Mouse (Mus musculus) stomach, postnatal 0 days (tissue): Measurements from ENCODE around the gene Anapc15-ps. TPM values are rescaled to one million over a fixed set of nuclear protein-coding genes. Genes with fewer than 3 reads are reported as not detected.

Source experiments
- ATAC-seq: fragments of 200-750 bp; cut with Nextera tagmentation; 2 replicates; pipeline ENCODE4 v1.8.0; 2017; ENCODE audit not compliant: low FRiP score, low TSS enrichment
- DNase-seq: peaks from one replicate; pipeline ENCODE4 v3.0.0-alpha.2; 2016; ENCODE audit warnings: low spot score
- H3K27ac ChIP-seq: fragments of 300-500 bp; sonication (generic); replicated peaks from 2 replicates; pipeline ENCODE4 v1.5.1; 2014; ENCODE audit warnings: mild to moderate bottlenecking, control low read depth
- H3K27me3 ChIP-seq: fragments of 300-500 bp; sonication (generic); 2 replicates; pipeline ENCODE4 v1.6.1; 2014; ENCODE audit warnings: low read length; ENCODE audit not compliant: control insufficient read depth, insufficient read depth
- H3K36me3 ChIP-seq: fragments of 300-500 bp; sonication (generic); 2 replicates; pipeline ENCODE4 v1.6.1; 2014; ENCODE audit warnings: low read length, mixed read lengths; ENCODE audit not compliant: control insufficient read depth, insufficient read depth
- H3K4me1 ChIP-seq: fragments of 300-500 bp; sonication (generic); replicated peaks from 2 replicates; pipeline ENCODE4 v1.6.1; 2014; ENCODE audit warnings: antibody characterized with exemption; ENCODE audit not compliant: control insufficient read depth, insufficient read depth
- H3K4me2 ChIP-seq: fragments of 300-500 bp; sonication (generic); replicated peaks from 2 replicates; pipeline ENCODE4 v1.6.1; 2014; ENCODE audit warnings: low read depth, mild to moderate bottlenecking, control low read depth, moderate library complexity
- H3K4me3 ChIP-seq: fragments of 300-500 bp; sonication (generic); 2 replicates; pipeline ENCODE4 v1.5.1; 2014; ENCODE audit warnings: low read depth, low read length, control low read depth
- H3K9ac ChIP-seq: fragments of 300-500 bp; sonication (generic); 2 replicates; pipeline ENCODE4 v1.6.1; 2014; ENCODE audit warnings: mild to moderate bottlenecking, low read length, control low read depth, mixed read lengths
- H3K9me3 ChIP-seq: fragments of 300-500 bp; sonication (generic); 2 replicates; pipeline ENCODE4 v1.6.1; 2016; ENCODE audit warnings: low read length; ENCODE audit not compliant: control insufficient read depth
- CTCF ChIP-seq: IDR thresholded peaks from 2 replicates; pipeline ENCODE4 v1.5.1; 2016; ENCODE audit warnings: antibody characterized with exemption, low read depth, mild to moderate bottlenecking, moderate library complexity
- EP300 ChIP-seq: optimal IDR thresholded peaks from 2 replicates; pipeline ENCODE3; 2016; ENCODE audit warnings: antibody characterized with exemption
- WGBS: fragments of 180-500 bp; shearing (Covaris S2); extraction: QIAGEN DNeasy Blood & Tissue Kit; methylation state at CpG from one replicate; pipeline ENCODE4 v1.1.7; 2014; 5-methylcytosine and 5-hydroxymethylcytosine counted together
- polyA plus RNA-seq: library from polyadenylated mRNA; unstranded; fragments of >200 nt; fragmentation: Nextera tagmentation; extraction: Ambion mirVana; gene quantifications from 2 replicates; pipeline ENCODE4 v1.2.1, GENCODE M21; 2015

Gene Anapc15-ps
- polyA plus RNA-seq, 1 experiment from 2014 or later, result not detected

DNA sequence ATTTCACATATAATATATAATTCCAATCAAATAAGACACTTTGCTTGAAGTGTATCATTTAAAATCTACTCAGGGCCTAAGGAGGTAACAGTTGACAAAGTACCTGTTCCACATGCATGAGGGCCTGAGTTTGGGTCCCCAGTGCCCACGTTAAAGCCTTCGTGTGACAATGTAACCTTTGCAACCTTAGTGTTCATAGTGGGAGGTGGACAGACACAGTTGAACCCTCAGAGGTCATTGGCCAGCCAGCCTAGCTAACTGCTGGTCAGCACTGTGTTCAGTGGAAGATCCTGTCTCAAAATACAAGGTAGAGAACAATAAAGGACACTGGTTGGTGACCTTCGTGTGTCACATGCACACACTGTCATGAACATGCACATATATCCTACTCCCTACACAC lies 4.2 kb downstream of the Anapc15-ps start:
- ATAC-seq, result no peak
- H3K4me3 ChIP-seq, result no peak overlapping the region

DNA sequence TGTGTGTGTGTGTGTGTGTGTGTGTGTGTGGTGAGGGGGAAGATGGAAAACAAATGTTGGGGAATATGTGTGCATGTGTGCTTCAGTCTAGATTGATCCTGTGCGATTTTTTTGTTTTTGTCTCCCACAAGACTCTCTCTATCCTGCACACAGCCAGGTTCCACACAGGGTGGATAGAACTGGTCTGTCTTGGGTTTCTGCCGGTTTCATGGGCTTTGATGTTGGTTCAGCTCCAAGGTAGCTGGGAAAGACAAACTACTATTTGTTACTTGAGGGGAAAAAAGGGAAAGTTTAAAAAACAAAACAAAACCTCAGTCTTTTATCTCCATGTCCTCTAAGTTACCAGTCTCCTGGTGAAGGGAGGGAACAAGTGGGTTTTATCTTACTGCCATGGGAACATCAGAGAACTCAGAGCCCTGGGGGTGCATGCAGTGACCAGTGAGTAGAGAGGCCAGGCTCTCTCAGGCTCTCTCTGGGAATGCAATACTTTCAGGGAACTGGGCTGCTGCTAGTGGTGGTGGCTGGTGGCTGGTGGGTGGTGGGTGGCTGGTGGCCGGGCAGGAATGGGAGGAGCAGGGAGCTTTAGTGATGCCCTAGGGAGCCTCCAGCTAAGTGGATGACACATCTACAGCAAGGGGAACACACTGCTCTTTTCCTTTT lies 5.8 kb downstream of the Anapc15-ps start:
- H3K9ac ChIP-seq, result no peak overlapping the region
- H3K4me1 ChIP-seq, result no peaks in the 10 kb centered on the region
- H3K27ac ChIP-seq, result no peak overlapping the region
- no peak overlapping the region for H3K4me2 ChIP-seq
- WGBS, result 87% methylated on average over 3 of the region's 3 CpGs
- H3K9me3 ChIP-seq, result no peaks in the 10 kb centered on the region
- H3K4me3 ChIP-seq, result no peak overlapping the region
- ATAC-seq (no peak), DNase-seq (peak; percentile 3)
- no peaks in the 10 kb centered on the region for H3K27me3 ChIP-seq
- no peaks in the 10 kb centered on the region for H3K36me3 ChIP-seq
- TF ChIP-seq CTCF, result no peak
- TF ChIP-seq EP300, result no peak

More for the DNA sequence above, 4.2 kb downstream of the Anapc15-ps start:
- Histone ChIP-seq H3K4me2 (no peak overlapping the region), H3K36me3 (no peaks in the 10 kb centered on the region), H3K27ac (no peak overlapping the region), H3K27me3 (no peaks in the 10 kb centered on the region), H3K9ac (no peak overlapping the region), H3K9me3 (no peaks in the 10 kb centered on the region), H3K4me1 (no peaks in the 10 kb centered on the region)
- TF ChIP-seq EP300 (no peak), CTCF (no peak)
- 94% methylated on average over 3 of the region's 3 CpGs for WGBS
- DNase-seq, result no peak

DNA sequence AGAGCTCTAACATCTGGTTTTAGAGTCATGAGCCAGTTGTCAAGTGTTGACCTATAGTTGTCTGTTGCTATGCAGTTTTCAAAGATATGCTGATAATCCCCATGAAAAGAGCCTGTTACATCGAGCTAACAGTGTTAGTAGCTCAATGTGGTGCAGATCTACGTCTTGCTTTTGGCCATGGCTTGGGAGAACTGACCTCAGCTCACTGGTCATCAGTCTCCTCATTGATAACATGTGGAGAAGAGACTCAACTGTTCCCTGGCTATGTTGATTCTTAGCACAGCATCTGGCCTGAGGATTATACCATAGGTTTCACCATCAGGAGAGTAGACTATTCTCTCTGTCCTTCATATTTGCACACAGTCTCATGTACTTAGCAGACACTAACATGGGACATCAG lies 6.5 kb downstream of the Anapc15-ps start:
- Histone ChIP-seq H3K4me3 (no peak overlapping the region), H3K4me2 (no peak overlapping the region), H3K27ac (no peak overlapping the region), H3K4me1 (no peaks in the 10 kb centered on the region), H3K27me3 (no peaks in the 10 kb centered on the region), H3K36me3 (no peaks in the 10 kb centered on the region), H3K9me3 (no peaks in the 10 kb centered on the region), H3K9ac (no peak overlapping the region)
- TF ChIP-seq EP300 (no peak), CTCF (no peak)
- DNase-seq (no peak), ATAC-seq (no peak)
- WGBS, result 73% methylated on average over 2 of the region's 2 CpGs

DNA sequence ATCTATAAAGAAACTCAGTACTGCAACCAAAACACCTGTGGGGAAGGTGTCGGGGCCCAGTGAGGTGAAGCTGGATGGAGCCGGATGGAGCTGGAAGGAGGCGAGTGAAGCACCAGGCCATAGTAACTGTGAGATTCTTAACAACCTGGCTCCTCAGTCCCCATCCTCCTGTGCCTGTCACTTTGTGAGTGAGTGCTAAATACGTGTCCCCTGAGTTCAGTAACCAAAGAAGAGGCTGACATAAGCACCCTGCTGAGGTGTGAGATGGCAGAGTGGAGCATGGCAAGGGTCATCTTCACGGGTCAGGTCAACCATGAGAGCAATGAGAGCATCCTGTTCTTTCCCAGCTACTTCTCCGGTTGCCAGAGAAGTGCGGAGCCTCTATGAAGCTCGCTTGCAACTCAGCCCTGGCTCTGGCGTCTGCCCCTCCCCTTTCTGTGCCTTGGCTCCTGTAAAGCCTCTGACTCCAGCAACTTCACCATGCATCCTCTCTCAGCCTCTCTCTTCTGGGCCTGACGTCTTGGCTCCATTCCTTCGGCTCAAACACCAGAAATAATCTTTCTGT lies 7.7 kb downstream of the Anapc15-ps start:
- no peak for ATAC-seq
- no peak overlapping the region for H3K9ac ChIP-seq
- no peaks in the 10 kb centered on the region for H3K36me3 ChIP-seq
- H3K9me3 ChIP-seq, result no peaks in the 10 kb centered on the region
- H3K27me3 ChIP-seq, result no peaks in the 10 kb centered on the region
- no peak overlapping the region for H3K4me2 ChIP-seq
- 39% methylated on average over 11 of the region's 11 CpGs for WGBS
- TF ChIP-seq EP300 (no peak), CTCF (no peak)
- peak; percentile 7 for DNase-seq
- no peak overlapping the region for H3K27ac ChIP-seq
- no peak overlapping the region for H3K4me3 ChIP-seq
- H3K4me1 ChIP-seq, result no peaks in the 10 kb centered on the region

DNA sequence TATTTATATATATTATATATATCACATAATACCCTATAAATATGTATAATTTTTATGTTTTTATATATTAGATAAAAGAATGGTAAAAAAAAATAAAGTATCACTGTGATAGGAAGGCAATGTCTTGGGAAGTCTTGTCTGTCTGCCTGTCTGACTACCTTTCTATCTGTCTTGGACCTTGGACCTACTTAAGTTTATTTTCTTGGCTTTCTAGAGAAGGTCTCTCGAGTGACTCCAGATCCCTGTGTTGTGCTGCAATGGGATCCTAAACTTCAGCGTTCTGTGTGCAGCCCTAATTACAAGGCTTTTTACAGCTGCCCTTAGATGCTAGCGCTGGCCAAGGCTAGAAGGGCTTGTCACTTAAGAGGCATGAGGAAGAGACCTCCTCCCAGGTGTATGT lies 8.6 kb downstream of the Anapc15-ps start:
- no peak overlapping the region for H3K9ac ChIP-seq
- no peaks in the 10 kb centered on the region for H3K36me3 ChIP-seq
- WGBS, result 69% methylated on average over 3 of the region's 3 CpGs
- H3K27me3 ChIP-seq, result no peaks in the 10 kb centered on the region
- H3K4me1 ChIP-seq, result no peaks in the 10 kb centered on the region
- TF ChIP-seq CTCF, result no peak
- no peak for TF ChIP-seq EP300
- DNase-seq, result no peak
- H3K27ac ChIP-seq, result no peak overlapping the region
- H3K4me3 ChIP-seq, result no peak overlapping the region
- H3K9me3 ChIP-seq, result no peaks in the 10 kb centered on the region
- no peak overlapping the region for H3K4me2 ChIP-seq
- ATAC-seq, result no peak

DNA sequence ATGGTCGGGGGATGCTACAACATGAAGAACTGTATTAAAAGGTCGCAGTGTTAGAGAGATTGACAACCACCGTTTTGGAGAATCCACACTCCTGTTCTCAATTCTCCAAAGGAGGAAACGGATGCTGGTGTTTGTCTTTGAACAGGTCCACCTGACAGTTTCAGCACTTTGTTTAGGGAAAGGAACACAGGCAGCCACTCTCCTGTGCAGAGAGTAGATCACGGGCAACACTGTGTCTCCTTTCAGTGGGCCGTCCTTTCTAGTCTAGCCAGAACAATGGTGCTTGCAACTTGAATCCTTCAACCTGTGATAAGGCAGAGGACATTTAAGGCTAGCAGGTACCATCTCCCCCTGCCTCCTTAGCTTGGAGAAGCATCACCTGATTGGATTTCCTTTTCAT lies 12.9 kb downstream of the Anapc15-ps start:
- ATAC-seq (no peak), DNase-seq (peak; percentile 9)
- Histone ChIP-seq H3K27ac (no peak overlapping the region), H3K27me3 (no peaks in the 10 kb centered on the region), H3K9ac (no peak overlapping the region), H3K4me3 (no peak overlapping the region), H3K4me1 (no peaks in the 10 kb centered on the region), H3K4me2 (no peak overlapping the region), H3K36me3 (no peaks in the 10 kb centered on the region), H3K9me3 (no peaks in the 10 kb centered on the region)
- WGBS, result 49% methylated on average over 6 of the region's 6 CpGs
- TF ChIP-seq EP300 (no peak), CTCF (no peak)
